Mouse (Mus musculus) bone marrow, adult 2 months (tissue): Measurements from ENCODE around the gene Hist1h3d. TPM values are rescaled to one million over a fixed set of nuclear protein-coding genes. Genes with fewer than 3 reads are reported as not detected.

ENCODE experiments used
- H3K27ac ChIP-seq: fragments of 200-500 bp; 2 replicates; pipeline ENCODE4 v1.5.1; 2012; ENCODE audit warnings: low read depth, mild to moderate bottlenecking, control low read depth, inconsistent platforms, low read length; ENCODE audit not compliant: control insufficient read depth, poor library complexity, insufficient read depth
- H3K4me1 ChIP-seq: fragments of 200-500 bp; 2 replicates; pipeline ENCODE4 v1.6.1; 2011; ENCODE audit warnings: low read length; ENCODE audit not compliant: control insufficient read depth, insufficient read depth
- H3K4me3 ChIP-seq: fragments of 200-500 bp; replicated peaks from 2 replicates; pipeline ENCODE3; 2011; ENCODE audit warnings: mild to moderate bottlenecking, low read depth, low read length, control low read depth; ENCODE audit not compliant: control insufficient read depth
- CTCF ChIP-seq: fragments of 200-500 bp; IDR thresholded peaks from 2 replicates; pipeline ENCODE4 v1.5.1; 2011; ENCODE audit warnings: low read length, control low read depth; ENCODE audit not compliant: control insufficient read depth, insufficient read depth
- POLR2A ChIP-seq: fragments of 200-500 bp; IDR thresholded peaks from 2 replicates; pipeline ENCODE4 v1.6.1; 2011; ENCODE audit warnings: low read depth, mild to moderate bottlenecking, control low read depth, low read length, borderline replicate concordance; ENCODE audit not compliant: control insufficient read depth
- WGBS: fragments of 180-500 bp; shearing (Covaris S2); methylation state at CpG from one replicate; pipeline ENCODE4 v1.1.7; 2018; 5-methylcytosine and 5-hydroxymethylcytosine counted together
- polyA plus RNA-seq: library from polyadenylated mRNA; stranded (reverse); fragments of >200 nt; gene quantifications from 2 replicates; pipeline ENCODE4 v1.2.4, GENCODE M21; 2011; ENCODE audit warnings: low replicate concordance; ENCODE audit not compliant: missing spikeins, insufficient read depth, insufficient read length

Hist1h3d gene
- polyA plus RNA-seq: 7.1 and 11.3 TPM in 2 replicates

- under 1% methylated on average over 18 of the region's 18 CpGs for WGBS
- Histone ChIP-seq H3K4me3 (peak within 1 kb of the TSS; percentile 63), H3K27ac (peak within 1 kb of the TSS; percentile 95), H3K4me1 (no peaks in the 10 kb centered on the region; the same call in 1 of the 2 replicates)
- TF ChIP-seq POLR2A (no peak), CTCF (no peak)
These were observed at the start of gene Hist1h3d for GRCm38 (mm10) chr13:23575271-23575851. TSS of gene Hist1h3d (plus strand) at chr13:23575763.

GRCm38 (mm10) chr13:23525901-23526300 lies 49.7 kb upstream of the Hist1h3d start:
- H3K27ac ChIP-seq: no peak overlapping the region
- TF ChIP-seq CTCF (no peak), POLR2A (no peak)
- WGBS: 4% methylated on average over 10 of the region's 10 CpGs
- peak overlapping the region; percentile 6 for H3K4me3 ChIP-seq
- no peaks in the 10 kb centered on the region; the same call in 1 of the 2 replicates for H3K4me1 ChIP-seq

DNA sequence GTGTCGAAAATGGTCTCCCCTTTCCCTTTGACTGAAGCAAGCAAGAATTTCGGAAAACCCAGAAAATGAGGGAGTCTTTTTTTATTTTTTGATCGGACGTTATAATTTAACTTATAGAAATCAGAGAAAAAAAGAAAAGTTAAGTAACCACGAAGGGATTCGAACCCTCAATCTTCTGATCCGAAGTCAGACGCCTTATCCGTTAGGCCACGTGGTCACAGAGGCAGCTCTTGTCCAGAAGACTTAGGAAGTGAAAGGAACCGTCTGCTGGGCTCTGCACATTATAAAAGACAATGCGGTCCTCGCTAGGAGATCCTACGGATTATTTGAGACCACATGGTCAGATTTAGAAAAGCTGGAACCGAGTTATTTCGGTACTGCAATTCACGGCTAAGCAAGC lies 49.3 kb upstream of the Hist1h3d start:
- no peak overlapping the region for H3K27ac ChIP-seq
- TF ChIP-seq POLR2A: no peak
- TF ChIP-seq CTCF: no peak
- under 1% methylated on average over 17 of the region's 17 CpGs for WGBS
- peak overlapping the region; percentile 26 for H3K4me3 ChIP-seq
- no peaks in the 10 kb centered on the region; the same call in 1 of the 2 replicates for H3K4me1 ChIP-seq

DNA sequence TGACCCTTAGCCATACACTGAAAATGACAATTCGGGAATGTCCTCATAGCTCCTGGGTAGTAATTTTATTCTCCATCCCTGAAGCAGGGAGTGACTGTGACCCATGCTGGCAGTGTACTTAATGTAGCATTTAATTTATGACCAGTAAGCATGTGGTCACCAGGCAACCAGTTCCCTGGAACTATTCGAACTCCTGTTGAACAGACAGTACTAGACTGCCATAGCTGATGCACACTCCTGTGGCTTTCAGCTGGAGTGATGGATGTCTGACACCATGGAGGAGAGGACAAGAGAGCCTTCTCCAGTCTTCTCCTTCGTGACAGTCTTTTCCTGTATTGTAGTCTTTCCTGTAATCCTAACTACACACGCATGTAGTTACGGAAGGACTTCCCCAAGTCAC lies 46.6 kb upstream of the Hist1h3d start:
- no peak overlapping the region for H3K4me3 ChIP-seq
- peaks cover 1% of the 10 kb centered on the region; the same call in 1 of the 2 replicates for H3K4me1 ChIP-seq
- TF ChIP-seq POLR2A: no peak
- TF ChIP-seq CTCF: no peak
- no peak overlapping the region for H3K27ac ChIP-seq
- 77% methylated on average over 5 of the region's 5 CpGs for WGBS

DNA sequence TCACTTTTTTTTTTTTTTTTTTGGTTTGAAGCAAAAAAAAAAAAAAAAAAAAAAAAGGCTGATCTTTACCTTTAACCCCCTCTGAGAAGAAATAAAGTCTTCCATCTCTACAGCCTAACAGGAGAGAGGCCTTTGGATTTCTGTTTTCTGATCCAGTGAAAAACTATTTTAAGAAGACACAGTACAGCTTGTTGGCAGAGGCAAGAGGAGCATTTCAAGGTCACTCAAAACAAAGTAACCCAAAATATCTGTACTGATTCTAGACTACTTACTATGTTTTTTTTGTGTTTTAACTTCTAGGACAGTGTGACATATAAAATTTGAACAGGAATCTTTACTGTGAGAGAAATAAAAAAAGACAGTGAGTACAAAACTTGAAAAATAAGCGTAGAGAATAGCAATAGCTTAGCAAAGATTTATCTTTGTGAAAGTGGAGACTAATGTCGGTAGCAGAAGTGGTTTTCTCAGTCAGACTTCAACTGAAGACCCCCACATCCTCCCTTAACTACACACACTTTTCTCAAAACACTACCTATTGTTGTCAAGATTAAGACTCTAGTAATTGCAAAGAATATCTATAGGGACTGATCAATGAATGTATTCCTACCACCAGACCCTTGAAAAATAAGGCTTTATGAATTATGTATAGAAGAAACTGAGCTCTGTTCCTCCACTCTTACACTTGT lies 45.9 kb upstream of the Hist1h3d start:
- H3K4me1 ChIP-seq: peaks cover 1% of the 10 kb centered on the region; the same call in 1 of the 2 replicates
- TF ChIP-seq CTCF: no peak
- TF ChIP-seq POLR2A: no peak
- no peak overlapping the region for H3K4me3 ChIP-seq
- WGBS: 24% methylated on average over 2 of the region's 2 CpGs
- no peak overlapping the region for H3K27ac ChIP-seq

DNA sequence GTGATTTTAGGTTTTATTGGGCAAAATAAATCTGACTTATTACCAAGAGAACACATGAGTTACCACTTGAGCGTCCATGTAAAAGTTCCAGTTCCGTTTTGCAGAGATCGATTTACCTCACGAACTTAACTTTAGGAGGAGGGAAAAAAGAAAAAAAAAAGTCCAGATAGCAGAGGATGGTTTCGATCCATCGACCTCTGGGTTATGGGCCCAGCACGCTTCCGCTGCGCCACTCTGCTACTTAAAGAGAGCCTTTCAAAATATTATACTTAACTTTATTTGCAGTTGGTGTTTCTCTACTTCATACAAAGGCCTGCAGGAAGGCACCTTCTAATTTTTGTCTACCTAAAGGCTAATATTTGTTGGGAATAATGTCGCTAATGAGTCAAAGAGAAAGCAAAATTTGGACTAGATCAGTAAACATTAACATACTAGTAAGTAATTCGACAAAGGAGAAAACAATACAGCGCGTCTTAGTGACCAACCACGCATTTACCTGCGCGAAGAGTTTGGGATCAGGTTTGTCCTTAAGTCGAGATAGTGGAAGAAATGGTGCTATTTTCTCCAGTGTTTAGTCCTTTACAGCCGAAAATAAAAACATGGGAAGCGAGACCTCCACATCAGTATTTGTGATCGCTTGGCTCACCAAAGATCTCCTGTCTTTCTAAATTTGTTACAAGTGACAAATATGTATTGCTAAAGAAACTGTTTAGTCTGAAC lies 45.2 kb upstream of the Hist1h3d start:
- H3K4me1 ChIP-seq: peaks cover 1% of the 10 kb centered on the region; the same call in 1 of the 2 replicates
- peak overlapping the region; percentile 68 for H3K4me3 ChIP-seq
- peak overlapping the region; percentile 96 for H3K27ac ChIP-seq
- TF ChIP-seq POLR2A (no peak), CTCF (no peak)
- WGBS: under 1% methylated on average over 20 of the region's 20 CpGs

GRCm38 (mm10) chr13:23530901-23531875 lies 44.4 kb upstream of the Hist1h3d start, which contains the start of gene Hist1h4h:
TSS of gene Hist1h4h (plus strand) at chr13:23531050.
- Histone ChIP-seq H3K4me1 (peaks cover 1% of the 10 kb centered on the region; the same call in 1 of the 2 replicates), H3K4me3 (peak within 1 kb of the TSS; percentile 68), H3K27ac (peak within 1 kb of the TSS; percentile 96)
- WGBS: under 1% methylated on average over 62 of the region's 70 CpGs
- no peak for TF ChIP-seq CTCF
- peak; percentile 100 for TF ChIP-seq POLR2A
